Mouse (Mus musculus) CD8-positive naive resting alpha-beta T cell, adult 2 months (primary cell): ENCODE measurements around the gene P2rx3.

ENCODE experiments used
- DNase-seq, 2 experiments: peaks; one replicate each; pipeline ENCODE4 v3.0.0; 2022; ENCODE audit warnings: low read depth in 2 of 2, low spot score in 2 of 2

P2rx3 gene

GRCm38 (mm10) chr2:84987930-84988329 lies 49.3 kb downstream of the P2rx3 start, which contains the start of gene Prg3:
Gene Prg3, plus strand, starts transcription at chr2:84988215.
- DNase-seq = no peak

DNA sequence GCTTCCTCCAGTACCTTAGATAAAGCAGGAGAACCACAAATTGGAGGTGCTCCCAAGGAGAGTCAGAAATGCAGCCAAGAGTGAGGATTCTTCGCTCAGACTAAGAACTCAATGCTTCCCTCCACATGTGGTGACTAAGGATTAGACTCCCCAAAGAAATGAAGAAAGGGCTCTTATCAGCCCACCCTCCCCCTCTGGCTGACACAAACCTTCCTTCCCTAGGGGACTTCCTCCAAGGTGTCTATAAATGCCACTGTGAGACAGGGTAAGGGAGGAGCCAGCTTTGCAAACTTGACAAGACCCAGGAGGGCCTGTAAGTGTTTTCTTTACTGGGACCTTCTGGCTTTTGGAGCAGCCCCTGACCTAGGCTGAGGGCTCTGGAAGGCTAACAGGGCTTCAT lies 57.1 kb downstream of the P2rx3 start, which contains the start of gene Prg2:
Prg2 (plus strand) TSS at position 274 of the 400 bp plus-strand sequence.
- no peak for DNase-seq

DNA sequence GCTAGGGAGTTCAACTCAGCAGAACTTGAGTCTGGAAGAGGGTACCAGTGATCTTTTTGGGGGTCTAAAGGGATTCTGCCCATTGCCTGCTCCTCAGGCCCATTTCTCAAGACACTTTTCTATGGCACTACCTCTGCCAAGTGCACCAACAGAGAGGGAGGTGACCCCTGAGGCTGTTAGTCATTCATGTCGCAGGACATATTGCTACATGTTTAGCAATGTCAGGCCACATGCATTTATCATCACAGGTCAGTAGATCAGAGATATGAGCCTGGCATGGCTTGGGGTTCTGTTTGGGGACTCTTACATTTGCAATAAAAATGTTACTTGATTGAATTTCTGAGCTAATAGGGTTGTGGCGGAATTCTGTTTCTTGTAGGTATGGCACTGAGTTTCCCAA lies 61.7 kb downstream of the P2rx3 start:
- no peak for DNase-seq

DNA sequence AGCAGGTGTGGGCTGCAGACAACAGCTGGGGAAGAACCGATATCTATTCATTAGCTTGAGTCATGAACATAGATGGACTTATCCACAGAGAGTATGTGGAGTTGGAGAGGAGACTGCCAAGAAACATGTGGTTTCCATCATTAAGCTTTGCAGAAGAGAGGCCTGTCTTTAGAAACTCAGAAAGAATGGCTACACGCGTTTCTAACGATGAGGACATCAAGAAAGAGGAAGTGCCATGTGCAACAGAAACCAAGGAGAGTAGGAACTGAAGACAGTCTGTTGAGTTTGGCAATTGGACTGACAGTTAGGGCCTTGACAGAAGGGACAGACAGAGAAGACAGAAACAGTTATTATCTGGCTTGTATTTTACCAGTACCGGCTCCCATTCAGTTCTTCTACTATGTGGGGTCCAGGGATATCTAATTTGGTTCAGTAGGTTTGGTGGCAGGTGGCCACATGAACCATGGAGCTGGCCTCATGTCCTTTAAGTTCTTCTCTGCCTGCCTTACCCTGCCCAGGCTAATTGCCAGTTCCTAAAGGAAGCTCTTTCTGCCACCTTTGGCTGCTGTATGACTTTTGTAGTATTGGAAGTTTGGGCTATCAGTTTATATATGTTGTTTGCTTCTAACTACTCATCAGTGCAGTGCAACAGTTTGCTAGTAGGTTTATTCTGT lies 69.8 kb downstream of the P2rx3 start:
- DNase-seq = no peak

GRCm38 (mm10) chr2:84964111-84964801 lies 73.0 kb downstream of the P2rx3 start:
- DNase-seq = no peak

- no peak for DNase-seq
These were observed 74.3 kb downstream of the P2rx3 start for GRCm38 (mm10) chr2:84962906-84963507.

DNA sequence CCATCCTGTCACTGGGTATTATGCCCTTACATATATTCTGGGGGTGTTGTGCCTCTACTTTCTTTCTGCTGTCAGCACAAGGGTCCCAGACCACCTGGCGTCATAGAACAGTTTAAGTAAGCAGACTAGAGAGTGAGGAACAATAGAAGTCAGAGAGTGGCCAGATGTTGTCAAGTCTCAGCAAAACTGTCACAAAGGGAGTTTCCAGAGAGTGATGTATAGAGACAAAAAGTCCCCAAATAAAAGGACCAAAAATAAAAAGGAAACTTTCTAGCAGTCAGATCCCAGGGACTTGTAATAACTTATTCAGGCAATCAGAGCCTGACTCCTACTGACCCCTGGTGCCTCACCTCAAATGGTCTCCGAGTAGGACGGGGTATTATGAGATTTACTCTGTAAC lies 75.4 kb downstream of the P2rx3 start:
- no peak for DNase-seq

DNA sequence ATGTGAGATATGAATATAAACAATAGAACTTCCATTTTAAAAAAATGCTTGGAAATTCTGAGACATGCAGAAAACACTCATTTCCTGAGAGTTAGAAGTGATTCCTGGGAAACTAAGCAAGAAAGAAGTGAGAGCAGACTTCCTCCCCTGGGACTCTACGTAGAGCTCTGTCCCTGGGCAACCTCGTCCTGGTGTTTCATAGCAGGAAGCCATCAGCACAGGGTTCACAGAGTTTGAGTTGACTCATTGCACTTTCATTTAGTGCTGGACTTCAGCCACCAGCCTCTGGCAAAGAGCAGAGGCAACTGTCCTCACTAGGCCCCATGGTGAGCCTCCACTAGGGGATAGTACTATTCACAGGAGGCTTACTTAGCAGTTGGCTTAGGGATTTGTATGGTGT lies 76.0 kb downstream of the P2rx3 start:
- DNase-seq = no peak

DNA sequence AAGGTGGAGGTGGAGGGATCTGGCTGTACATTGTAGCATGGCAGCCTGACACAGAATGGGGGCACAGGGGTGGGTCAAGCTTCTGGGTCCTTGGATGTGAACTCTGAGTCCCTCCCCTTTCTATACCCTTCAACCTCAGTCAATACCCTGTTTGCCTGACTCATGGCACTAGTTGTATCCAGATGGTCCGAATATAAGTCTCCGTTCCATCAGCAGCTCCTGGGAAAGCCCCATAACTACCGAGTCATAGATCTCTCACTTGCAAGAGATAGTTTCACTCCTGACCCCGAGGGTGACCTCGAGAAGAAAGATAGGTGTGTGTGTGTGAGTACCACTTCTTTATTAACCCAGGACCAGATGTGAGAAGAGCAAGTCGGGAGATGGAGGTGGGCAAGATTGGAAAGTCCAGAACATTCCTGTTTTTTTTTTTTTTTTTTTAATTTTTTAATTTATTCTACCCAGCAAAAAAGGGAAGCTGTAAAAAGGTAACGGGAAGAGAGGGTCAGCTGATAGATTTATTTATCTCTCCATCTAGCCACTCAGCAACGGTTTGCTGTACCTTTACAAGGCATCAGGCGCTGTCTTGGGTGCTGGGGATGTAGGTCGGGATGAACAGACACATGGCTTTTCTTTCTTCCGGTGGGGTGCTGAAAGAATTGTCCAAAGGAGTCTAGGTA lies 78.5 kb downstream of the P2rx3 start:
- DNase-seq = no peak

- peak; percentile 5 to 28 for DNase-seq
These were observed 81.0 kb downstream of the P2rx3 start for GRCm38 (mm10) chr2:84956274-84956673.

- no peak for DNase-seq
These were observed 81.8 kb downstream of the P2rx3 start for GRCm38 (mm10) chr2:84955435-84955834.

DNA sequence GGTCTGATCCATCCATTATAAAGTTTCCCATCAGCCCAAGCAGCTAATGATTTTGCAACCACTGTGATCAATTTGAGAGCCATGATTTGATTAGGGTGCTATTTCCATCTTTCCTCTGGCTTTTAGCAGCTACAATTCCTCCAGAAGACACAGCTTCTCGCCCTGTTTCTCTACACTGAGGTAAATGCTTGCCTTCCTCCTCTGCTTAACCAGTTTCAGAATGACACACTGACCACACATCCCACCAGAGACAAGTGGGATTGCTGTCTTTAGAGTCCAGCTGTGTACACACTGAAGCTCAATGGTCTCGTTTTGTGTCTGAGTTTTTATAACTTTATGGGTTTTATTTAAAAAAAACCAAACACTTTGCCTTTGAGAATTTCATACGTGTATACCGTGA lies 84.6 kb downstream of the P2rx3 start:
- DNase-seq = no peak

GRCm38 (mm10) chr2:84952251-84952650 lies 85.0 kb downstream of the P2rx3 start:
- no peak for DNase-seq

DNA sequence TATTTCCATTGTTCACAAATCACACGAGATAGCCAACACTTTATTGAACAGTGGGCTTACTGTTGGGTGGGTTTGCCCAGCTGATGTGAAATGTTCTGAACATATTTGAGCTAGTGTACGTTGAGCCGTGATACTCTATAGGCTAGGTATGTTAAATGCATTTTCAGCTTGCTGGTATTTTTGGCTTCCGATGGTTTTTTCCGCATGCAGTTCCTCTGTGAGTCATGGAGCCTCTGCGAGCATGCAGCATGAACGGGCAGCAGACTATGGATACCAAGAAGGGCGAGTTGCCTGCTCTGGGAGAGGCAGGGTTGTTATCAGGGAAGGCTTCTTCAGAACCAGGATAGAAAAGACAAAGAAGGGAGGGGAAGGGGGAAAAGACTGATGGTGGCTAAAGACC lies 86.2 kb downstream of the P2rx3 start:
- no peak for DNase-seq

DNA sequence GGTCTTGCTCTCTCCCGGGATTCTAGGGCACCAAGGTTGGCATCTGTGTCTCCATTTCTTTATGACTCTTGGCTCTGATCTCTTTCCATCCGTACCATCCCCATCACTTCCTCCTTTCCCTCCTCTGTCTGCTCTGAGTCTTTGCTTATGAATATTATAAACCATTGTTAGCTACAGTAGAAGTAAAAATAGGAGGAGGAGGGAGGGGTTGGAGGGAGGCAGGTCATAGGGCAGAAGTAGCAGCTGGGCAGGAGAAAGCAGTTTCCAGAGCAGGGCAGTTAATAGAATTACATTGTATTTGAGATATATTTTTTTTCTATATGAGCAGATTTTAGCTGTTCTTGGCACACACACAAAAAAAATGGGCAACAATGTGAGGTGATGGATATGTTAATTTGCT lies 88.5 kb downstream of the P2rx3 start:
- DNase-seq = no peak
